Mouse (Mus musculus) ES-Bruce4 (cell line): ENCODE measurements around the gene Vwa7. TPM values are rescaled to one million over a fixed set of nuclear protein-coding genes. Genes with fewer than 3 reads are reported as not detected.
"Not testable (repeated sequence)": the region's sequence is repeated elsewhere in the genome, so short reads cannot be mapped to it uniquely, and the experiment has no call there.

ENCODE experiments used
- H3K27ac ChIP-seq: 2 replicates; pipeline ENCODE4 v1.5.1; 2012; ENCODE audit warnings: low read length, inconsistent platforms; ENCODE audit not compliant: insufficient read depth
- H3K27me3 ChIP-seq: 2 replicates; pipeline ENCODE4 v1.6.1; 2012; ENCODE audit warnings: mild to moderate bottlenecking, low read length, inconsistent platforms; ENCODE audit not compliant: control insufficient read depth, poor library complexity, insufficient read depth, severe bottlenecking
- H3K36me3 ChIP-seq: 2 replicates; pipeline ENCODE4 v1.6.1; 2012; ENCODE audit warnings: inconsistent platforms, mild to moderate bottlenecking, low read length, moderate library complexity; ENCODE audit not compliant: control insufficient read depth, poor library complexity, insufficient read depth, severe bottlenecking
- H3K4me1 ChIP-seq: one replicate; pipeline ENCODE4 v1.8.1; 2011; ENCODE audit warnings: low read length; ENCODE audit not compliant: control insufficient read depth, insufficient read depth
- H3K4me3 ChIP-seq: 2 replicates; pipeline ENCODE4 v1.5.1; 2011; ENCODE audit warnings: low read depth, mild to moderate bottlenecking, low read length
- H3K9ac ChIP-seq: 2 replicates; pipeline ENCODE4 v1.6.1; 2012; ENCODE audit warnings: low read depth, mild to moderate bottlenecking, inconsistent platforms; ENCODE audit not compliant: poor library complexity, severe bottlenecking
- H3K9me3 ChIP-seq: replicated peaks from 2 replicates; pipeline ENCODE4 v1.6.1; 2012; ENCODE audit warnings: mild to moderate bottlenecking, low read length, inconsistent platforms; ENCODE audit not compliant: control insufficient read depth, poor library complexity, insufficient read depth, severe bottlenecking
- CTCF ChIP-seq: IDR thresholded peaks from one replicate; pipeline ENCODE4 v1.8.1; 2011; ENCODE audit warnings: low read depth, low read length
- EP300 ChIP-seq: IDR thresholded peaks from 2 replicates; pipeline ENCODE4 v1.6.1; 2011; ENCODE audit warnings: low read depth, low read length; ENCODE audit not compliant: insufficient read depth
- POLR2A ChIP-seq: IDR thresholded peaks from one replicate; pipeline ENCODE4 v1.8.1; 2011; ENCODE audit warnings: low read length; ENCODE audit not compliant: insufficient read depth
- polyA plus RNA-seq: library from polyadenylated mRNA; stranded (reverse); fragments of >200 nt; gene quantifications from 2 replicates; pipeline ENCODE4 v1.2.4, GENCODE M21; 2011; ENCODE audit warnings: low read depth; ENCODE audit not compliant: missing spikeins, insufficient read depth, insufficient read length

Gene Vwa7
- polyA plus RNA-seq, 1 experiment = 0.30 TPM

GRCm38 (mm10) chr17:35028315-35028714 is 11.9 kb downstream of the Vwa7 start:
- TF ChIP-seq POLR2A (no peak), EP300 (no peak), CTCF (no peak)
- no peaks in the 10 kb centered on the region for H3K9me3 ChIP-seq
- H3K4me3 ChIP-seq = no peak overlapping the region
- no peaks in the 10 kb centered on the region for H3K27me3 ChIP-seq
- peaks cover 2% of the 10 kb centered on the region for H3K4me1 ChIP-seq
- H3K36me3 ChIP-seq = no peaks in the 10 kb centered on the region
- no peak overlapping the region for H3K9ac ChIP-seq
- no peak overlapping the region for H3K27ac ChIP-seq

GRCm38 (mm10) chr17:35029691-35030532 is 13.5 kb downstream of the Vwa7 start:
- Histone ChIP-seq H3K4me3 (no peak overlapping the region), H3K27me3 (no peaks in the 10 kb centered on the region), H3K36me3 (no peaks in the 10 kb centered on the region), H3K9me3 (no peaks in the 10 kb centered on the region), H3K27ac (no peak overlapping the region), H3K9ac (no peak overlapping the region), H3K4me1 (peaks cover 2% of the 10 kb centered on the region)
- TF ChIP-seq POLR2A (no peak), CTCF (peak; percentile 59)

DNA sequence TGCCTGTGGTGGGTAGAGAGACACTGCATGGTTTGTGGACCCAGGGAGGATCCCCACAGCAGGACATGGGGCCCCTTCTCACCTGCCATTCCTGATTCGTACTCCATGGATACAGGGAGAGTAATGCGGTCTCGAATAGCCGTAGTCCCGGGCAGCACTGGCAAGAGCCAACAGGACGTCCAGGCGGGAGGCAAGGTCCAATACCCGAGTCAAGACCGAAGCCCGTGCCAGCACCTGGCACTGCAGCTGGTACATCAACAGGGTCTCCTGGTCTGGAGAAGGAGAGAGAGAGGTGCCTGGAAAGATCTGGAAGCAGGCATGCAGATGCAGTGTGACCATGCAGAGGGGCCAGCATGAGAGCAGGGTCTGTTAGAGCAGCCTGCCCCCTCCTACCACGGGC is 14.9 kb downstream of the Vwa7 start:
- Histone ChIP-seq H3K27me3 (no peaks in the 10 kb centered on the region), H3K9me3 (no peaks in the 10 kb centered on the region), H3K36me3 (no peaks in the 10 kb centered on the region), H3K4me1 (no peaks in the 10 kb centered on the region), H3K27ac (no peak overlapping the region), H3K9ac (no peak overlapping the region), H3K4me3 (no peak overlapping the region)
- TF ChIP-seq CTCF = no peak
- no peak for TF ChIP-seq EP300
- TF ChIP-seq POLR2A = no peak

DNA sequence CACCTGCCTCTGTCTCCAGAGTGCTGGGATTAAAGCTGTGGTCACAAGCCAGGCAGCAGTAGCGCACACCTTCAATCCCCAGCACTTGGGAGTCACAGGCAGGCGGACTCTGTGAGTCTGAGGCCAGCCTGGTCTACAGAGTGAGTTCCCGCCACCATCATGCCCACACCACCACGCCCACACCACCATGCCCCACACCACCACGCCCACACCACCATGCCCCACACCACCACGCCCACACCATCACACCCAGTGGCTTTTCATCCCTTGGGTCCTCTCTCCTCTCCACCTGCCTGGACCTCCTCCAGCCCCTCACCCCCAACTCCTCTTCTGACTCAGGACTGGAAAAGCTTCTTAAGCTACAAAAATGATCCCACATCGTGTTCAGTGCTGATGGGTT is 15.5 kb downstream of the Vwa7 start:
- Histone ChIP-seq H3K27me3 (no peaks in the 10 kb centered on the region), H3K4me1 (no peaks in the 10 kb centered on the region), H3K27ac (no peak overlapping the region), H3K9ac (no peak overlapping the region), H3K36me3 (no peaks in the 10 kb centered on the region), H3K9me3 (no peaks in the 10 kb centered on the region), H3K4me3 (no peak overlapping the region)
- TF ChIP-seq POLR2A (no peak), EP300 (no peak), CTCF (no peak)

- Histone ChIP-seq H3K9me3 (no peaks in the 10 kb centered on the region), H3K27ac (no peak overlapping the region), H3K9ac (no peak overlapping the region), H3K27me3 (no peaks in the 10 kb centered on the region), H3K4me1 (no peaks in the 10 kb centered on the region), H3K36me3 (no peaks in the 10 kb centered on the region), H3K4me3 (no peak overlapping the region)
- TF ChIP-seq POLR2A (no peak), CTCF (no peak), EP300 (no peak)
These were observed 16.0 kb downstream of the Vwa7 start for GRCm38 (mm10) chr17:35032323-35032870.

GRCm38 (mm10) chr17:35033703-35034102 is 17.3 kb downstream of the Vwa7 start:
- H3K4me1 ChIP-seq, H3K27me3 ChIP-seq: not testable (repeated sequence)

More at GRCm38 (mm10) chr17:35033703-35034102, 17.3 kb downstream of the Vwa7 start:
- H3K36me3 ChIP-seq, H3K9ac ChIP-seq, H3K4me3 ChIP-seq, H3K9me3 ChIP-seq, H3K27ac ChIP-seq: not testable (repeated sequence)
